Comparison of ENCODE assay signal across 13 mouse cellular contexts in the genomic region with DNA sequence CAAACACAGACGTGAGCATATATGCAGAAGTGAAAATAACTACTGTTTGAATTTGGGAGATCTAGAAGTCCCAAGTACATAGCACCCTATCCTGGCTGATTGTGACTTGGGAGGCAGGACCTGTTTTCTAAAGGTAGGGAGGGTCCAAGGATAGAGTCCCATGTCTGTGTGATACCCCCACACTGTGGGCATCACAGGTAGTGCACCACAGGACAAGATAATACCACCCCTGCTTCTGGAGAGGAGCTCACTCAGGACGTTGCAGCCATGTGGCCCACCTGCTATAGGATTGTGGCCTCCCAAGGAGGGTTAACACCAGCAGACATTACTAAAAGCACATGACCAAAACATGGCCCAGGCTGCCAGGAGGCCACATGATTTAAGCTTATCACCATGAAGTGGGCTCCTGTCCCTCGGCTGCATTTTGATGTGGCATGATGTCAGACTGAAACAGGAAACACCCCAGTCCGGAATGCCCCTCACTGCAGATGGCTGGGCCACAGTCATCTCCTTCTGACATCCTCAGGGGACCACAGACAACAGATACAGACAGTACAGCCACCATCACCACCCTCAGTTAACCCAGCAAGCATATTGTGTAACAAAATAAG.
DNase-seq lines count a peak whose midpoint lies in the region; ATAC-seq and TF ChIP-seq lines count a peak whose summit lies in the region.
"Had no signal": no experiment of that assay in that cellular context is flagged by ENCODE, and none has a peak within 500 bp of the region (broad histone marks: within the 10 kb centered on the region; RNA-seq: fewer than 3 reads in every experiment).

No protein-coding gene starts in this region.

- 32% methylated on average over 4 of the region's 4 CpGs for WGBS in heart, adult 2 months
- 54% methylated on average over 4 of the region's 4 CpGs for WGBS in lung, adult 2 months
- WGBS in neural tube, embryonic 14.5 days = 64% methylated on average over 4 of the region's 4 CpGs

- peak; percentile 37 for TF ChIP-seq CTCF in heart, adult 2 months (IDR thresholded peaks at IDR 0.05)
- TF ChIP-seq CTCF in lung, adult 2 months (IDR thresholded peaks at IDR 0.05; ENCODE audit: insufficient read depth, low read length) = 0 out of 2 replicates have a peak, but pooled peaks have one; percentile 3

- DNase-seq in heart, adult 2 months = no peak
- DNase-seq in heart, adult 8-10 months (ENCODE audit: low spot score) = no peak
- DNase-seq in lung, adult 2 months = no peak
- DNase-seq in lung, postnatal 14 days = no peak
- DNase-seq in ZHBTc4 (ENCODE audit: low read depth, low spot score) = peak; percentile 34
- no peak for DNase-seq in urinary bladder, postnatal 10 days (ENCODE audit: low spot score)
- no peak for DNase-seq in left cerebral cortex, adult 18-20 months (ENCODE audit: low spot score in 2 of 2)
- DNase-seq: adrenal gland, postnatal 25 days; cerebellum, postnatal 25 days; kidney, adult 18-20 months had no signal

- intact Hi-C loops in heart, adult 2 months (cut with DNase I) = no loop called here

- no peak for TF ChIP-seq EP300 in heart, adult 2 months (IDR thresholded peaks at IDR 0.05; ENCODE audit: insufficient read depth, low read depth, low read length)

- H3K9ac ChIP-seq in heart, adult 2 months (ENCODE audit: low read depth, low read length) = no peak overlapping the region
- no peak overlapping the region for H3K9ac ChIP-seq in neural tube, embryonic 14.5 days (replicated peaks; ENCODE audit: low read depth, low read length)

- no peaks in the 10 kb centered on the region for H3K4me1 ChIP-seq in heart, adult 2 months (ENCODE audit: control insufficient read depth, insufficient read depth, low read length)
- no peaks in the 10 kb centered on the region for H3K4me1 ChIP-seq in lung, adult 2 months (ENCODE audit: control insufficient read depth, insufficient read depth, low read length)
- H3K4me1 ChIP-seq in neural tube, embryonic 14.5 days (ENCODE audit: control insufficient read depth, insufficient read depth, low read length) = no peaks in the 10 kb centered on the region

- peak; percentile 61; the same call in 1 of the 2 replicates for ATAC-seq in neural tube, embryonic 14.5 days (ENCODE audit: low read depth)

- no peak overlapping the region for H3K4me2 ChIP-seq in neural tube, embryonic 14.5 days (ENCODE audit: low read depth, low read length)

- H3K36me3 ChIP-seq in heart, adult 2 months (ENCODE audit: control insufficient read depth, insufficient read depth, low read length) = no peaks in the 10 kb centered on the region
- H3K36me3 ChIP-seq in neural tube, embryonic 14.5 days (ENCODE audit: control insufficient read depth, insufficient read depth, low read length) = no peaks in the 10 kb centered on the region
- H3K36me3 ChIP-seq: G1E had no signal

- H3K79me2 ChIP-seq in heart, adult 2 months (replicated peaks; ENCODE audit: control insufficient read depth, insufficient read depth, low read length) = no peaks in the 10 kb centered on the region

- no peak overlapping the region for H3K4me3 ChIP-seq in heart, adult 2 months
- no peak overlapping the region for H3K4me3 ChIP-seq in lung, adult 2 months (replicated peaks; ENCODE audit: extremely low read depth, low read depth, low read length)
- H3K4me3 ChIP-seq in neural tube, embryonic 14.5 days (ENCODE audit: low read depth, low read length) = no peak overlapping the region
- H3K4me3 ChIP-seq: erythroblast, embryonic 14.5 days had no signal

- no peak for TF ChIP-seq POLR2A in heart, adult 2 months (IDR thresholded peaks at IDR 0.05; ENCODE audit: insufficient read depth, low read depth, low read length)
- no peak for TF ChIP-seq POLR2A in lung, adult 2 months (IDR thresholded peaks at IDR 0.05; ENCODE audit: borderline replicate concordance, extremely low read depth, low read depth, low read length)

- H3K27me3 ChIP-seq in heart, adult 2 months (ENCODE audit: control insufficient read depth, insufficient read depth, low read length) = no peaks in the 10 kb centered on the region
- no peaks in the 10 kb centered on the region for H3K27me3 ChIP-seq in neural tube, embryonic 14.5 days (ENCODE audit: control insufficient read depth, insufficient read depth, low read length)

- H3K27ac ChIP-seq in heart, adult 2 months = no peak overlapping the region
- no peak overlapping the region for H3K27ac ChIP-seq in neural tube, embryonic 14.5 days (ENCODE audit: low read depth, low read length)

- H3K9me3 ChIP-seq in neural tube, embryonic 14.5 days (ENCODE audit: control insufficient read depth, low read length) = no peaks in the 10 kb centered on the region
